Mouse (Mus musculus) cerebellum, adult (tissue): ENCODE data around the gene Pkd2l1.
"Not testable (repeated sequence)": the region's sequence is repeated elsewhere in the genome, so short reads cannot be mapped to it uniquely, and the experiment has no call there.

Source experiments
- ATAC-seq: cut with Nextera tagmentation; 2 replicates; pipeline ENCODE4 v1.9.2; 2017; ENCODE audit warnings: mild to moderate bottlenecking, moderate library complexity, mixed read lengths; ENCODE audit not compliant: insufficient number of reproducible peaks, low FRiP score, low TSS enrichment

Gene Pkd2l1

GRCm38 (mm10) chr19:44161515-44161914 lies 30.7 kb downstream of the Pkd2l1 start:
- ATAC-seq = no peak

GRCm38 (mm10) chr19:44159386-44159785 lies 32.9 kb downstream of the Pkd2l1 start:
- ATAC-seq = no peak

GRCm38 (mm10) chr19:44157005-44157404 lies 35.2 kb downstream of the Pkd2l1 start:
- ATAC-seq = no peak

GRCm38 (mm10) chr19:44153781-44154180 lies 38.5 kb downstream of the Pkd2l1 start:
- ATAC-seq = no peak

- no peak for ATAC-seq
These were observed 43.3 kb downstream of the Pkd2l1 start for GRCm38 (mm10) chr19:44148991-44149390.

GRCm38 (mm10) chr19:44148345-44148744 lies 43.9 kb downstream of the Pkd2l1 start:
- no peak for ATAC-seq

- no peak for ATAC-seq
These were observed 45.3 kb downstream of the Pkd2l1 start for GRCm38 (mm10) chr19:44146951-44147350.

- peak; percentile 38; the same call in 1 of the 2 replicates for ATAC-seq
These were observed 45.7 kb downstream of the Pkd2l1 start for GRCm38 (mm10) chr19:44146568-44146879.

GRCm38 (mm10) chr19:44145702-44146567 lies 46.3 kb downstream of the Pkd2l1 start, which contains the start of gene Bloc1s2:
Gene Bloc1s2 (minus strand): TSS chr19:44146446.
- ATAC-seq = peak; percentile 88

GRCm38 (mm10) chr19:44144366-44144765 lies 47.9 kb downstream of the Pkd2l1 start:
- no peak for ATAC-seq

GRCm38 (mm10) chr19:44135960-44136485 lies 56.2 kb downstream of the Pkd2l1 start:
- no peak for ATAC-seq

- ATAC-seq = peak; percentile 70
These were observed 56.9 kb downstream of the Pkd2l1 start, which contains the start of gene Cwf19l1 for GRCm38 (mm10) chr19:44135072-44135959. Gene Cwf19l1 (minus strand): TSS chr19:44135876.

- ATAC-seq = no peak
These were observed 59.3 kb downstream of the Pkd2l1 start for GRCm38 (mm10) chr19:44132917-44133316.

- no peak for ATAC-seq
These were observed 63.7 kb downstream of the Pkd2l1 start for GRCm38 (mm10) chr19:44128560-44128959.

- ATAC-seq = no peak
These were observed 64.3 kb downstream of the Pkd2l1 start for GRCm38 (mm10) chr19:44127729-44128497.

- no peak for ATAC-seq
These were observed 71.1 kb downstream of the Pkd2l1 start for GRCm38 (mm10) chr19:44121137-44121536.

GRCm38 (mm10) chr19:44120686-44121085 lies 71.6 kb downstream of the Pkd2l1 start:
- ATAC-seq = not testable (repeated sequence)

- no peak for ATAC-seq
These were observed 74.4 kb downstream of the Pkd2l1 start for GRCm38 (mm10) chr19:44117793-44118192.

- ATAC-seq = no peak
These were observed 80.5 kb downstream of the Pkd2l1 start for GRCm38 (mm10) chr19:44111706-44112105.

- no peak for ATAC-seq
These were observed 81.9 kb downstream of the Pkd2l1 start for GRCm38 (mm10) chr19:44110356-44110755.
